Mouse (Mus musculus) MEL (cell line): Measurements from ENCODE around the gene Cobll1.

Experiments
- CTCF ChIP-seq, 3 experiments: IDR thresholded peaks in 2 of 3; conservative IDR thresholded peaks in 1 of 3; 2 replicates each; pipeline ENCODE4 v1.5.1; 2011 to 2012; ENCODE audit warnings: low read length in 3 of 3, low read depth in 2 of 3, mild to moderate bottlenecking in 2 of 3, improper control_type of control experiment in 1 of 3, inconsistent platforms in 1 of 3, mixed read lengths in 1 of 3, moderate library complexity in 1 of 3; ENCODE audit not compliant: control insufficient read depth in 1 of 3, insufficient read depth in 1 of 3, poor library complexity in 1 of 3, severe bottlenecking in 1 of 3
- E2F4 ChIP-seq: IDR thresholded peaks from 2 replicates; pipeline ENCODE4 v1.6.1; 2011; ENCODE audit warnings: low read depth, low read length, improper control_type of control experiment, borderline replicate concordance
- ELF1 ChIP-seq: IDR thresholded peaks from 2 replicates; pipeline ENCODE4 v1.6.1; 2014; ENCODE audit warnings: low read depth, mild to moderate bottlenecking, inconsistent platforms, low read length, improper control_type of control experiment, moderate library complexity
- EP300 ChIP-seq, 2 experiments: IDR thresholded peaks; 2 replicates each; pipeline ENCODE4 v1.6.1; 2011; ENCODE audit warnings: improper control_type of control experiment in 2 of 2, low read length in 2 of 2, low read depth in 1 of 2, mild to moderate bottlenecking in 1 of 2
- MAX ChIP-seq: IDR thresholded peaks from 2 replicates; pipeline ENCODE4 v1.6.1; 2011; ENCODE audit warnings: low read length, improper control_type of control experiment
- POLR2A ChIP-seq, 2 experiments: IDR thresholded peaks; 2 replicates each; pipeline ENCODE4 v1.6.1; 2011 to 2012; ENCODE audit warnings: low read length in 2 of 2, mild to moderate bottlenecking in 2 of 2, control low read depth in 1 of 2, improper control_type of control experiment in 1 of 2, low read depth in 1 of 2, moderate library complexity in 1 of 2; ENCODE audit not compliant: control insufficient read depth in 1 of 2, insufficient read depth in 1 of 2, poor library complexity in 1 of 2
- POLR2AphosphoS2 ChIP-seq: IDR thresholded peaks from 2 replicates; pipeline ENCODE4 v1.6.1; 2011; ENCODE audit warnings: low read length, improper control_type of control experiment
- TAL1 ChIP-seq: IDR thresholded peaks from 2 replicates; pipeline ENCODE4 v1.6.1; 2012; ENCODE audit warnings: mild to moderate bottlenecking, inconsistent platforms, low read length, moderate library complexity, mixed read lengths
- TCF12 ChIP-seq: IDR thresholded peaks from 2 replicates; pipeline ENCODE4 v1.6.1; 2014; ENCODE audit warnings: low read depth, mild to moderate bottlenecking, inconsistent platforms, low read length, improper control_type of control experiment, moderate library complexity

- no peak for TF ChIP-seq CTCF (IDR thresholded peaks at IDR 0.05 in 2 of 3, conservative IDR thresholded peaks at IDR 0.05 in 1 of 3; ENCODE audit: control insufficient read depth in 1 of 3, insufficient read depth in 1 of 3, low read depth in 2 of 3, low read length in 3 of 3, poor library complexity in 1 of 3, severe bottlenecking in 1 of 3)
- TF ChIP-seq POLR2A (IDR thresholded peaks at IDR 0.05; ENCODE audit: control insufficient read depth in 1 of 2, insufficient read depth in 1 of 2, low read depth in 1 of 2, low read length in 2 of 2, poor library complexity in 1 of 2) = no peak
- no peak for TF ChIP-seq TCF12
- no peak for TF ChIP-seq EP300 (IDR thresholded peaks at IDR 0.05; ENCODE audit: low read depth in 1 of 2, low read length in 2 of 2)
- no peak for TF ChIP-seq E2F4
- no peak for TF ChIP-seq MAX
- no peak for TF ChIP-seq ELF1
- no peak for TF ChIP-seq POLR2AphosphoS2
- TF ChIP-seq TAL1 = no peak
Observed at GRCm38 (mm10) chr2:65147431-65147830, 91.8 kb downstream of the Cobll1 start.
